In the genomic region with DNA sequence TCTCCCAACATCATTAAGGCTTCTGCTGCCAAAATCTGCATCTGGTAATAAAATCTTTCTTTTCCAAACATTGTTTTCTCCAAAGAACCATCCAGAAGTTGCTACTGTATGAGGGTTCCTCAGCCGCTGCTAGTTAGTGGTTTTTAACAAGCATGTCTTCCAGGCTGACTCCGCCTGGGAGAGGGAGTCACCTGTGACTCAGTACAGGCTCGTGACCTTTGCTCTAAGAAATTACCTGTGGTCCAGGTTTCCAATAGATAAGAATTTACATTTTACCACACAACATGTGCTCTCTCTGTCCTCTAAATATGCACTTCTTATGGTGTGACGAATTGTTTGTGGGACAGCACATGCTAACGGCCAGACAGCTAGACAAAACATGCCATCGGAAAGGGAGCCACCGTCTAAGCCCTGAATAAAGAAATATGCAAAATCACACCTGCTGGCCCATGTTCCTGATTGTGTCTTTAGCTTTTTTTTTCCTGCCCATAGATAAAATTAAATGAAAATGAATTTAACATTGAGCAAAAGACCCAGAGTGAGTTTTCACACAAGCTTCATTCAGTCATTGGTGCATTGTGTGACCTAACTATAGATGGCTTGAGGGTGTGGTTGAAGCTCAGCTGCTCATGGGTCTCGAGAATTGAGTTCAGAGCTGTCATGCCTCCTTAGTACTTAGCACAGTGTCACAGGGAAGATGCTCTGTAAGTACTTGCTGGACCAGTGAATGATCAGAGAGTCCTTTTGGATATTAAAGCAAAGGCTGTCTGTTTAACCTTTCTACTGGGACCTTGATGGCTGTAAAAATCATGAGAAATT, we compare ENCODE assay signal across 27 mouse cellular contexts. TPM values are rescaled to one million over a fixed set of nuclear protein-coding genes. Genes with fewer than 3 reads are reported as not detected.
A peak's percentile ranks its signal among the peaks of the same experiment; 100 is the strongest.
DNase-seq lines count a peak whose midpoint lies in the region; ATAC-seq and TF ChIP-seq lines count a peak whose summit lies in the region.
"Had no signal": no experiment of that assay in that cellular context is flagged by ENCODE, and none has a peak within 500 bp of the region (broad histone marks: within the 10 kb centered on the region; RNA-seq: fewer than 3 reads in every experiment).

No protein-coding gene starts in this region.

- no peaks in the 10 kb centered on the region for H3K9me3 ChIP-seq in intestine, embryonic 16.5 days (ENCODE audit: control insufficient read depth, low read length)
- no peaks in the 10 kb centered on the region for H3K9me3 ChIP-seq in stomach, postnatal 0 days (ENCODE audit: control insufficient read depth, low read length)
- H3K9me3 ChIP-seq: G1E; heart, embryonic 13.5 days; hindbrain, embryonic 15.5 days; limb, embryonic 12.5 days; liver, embryonic 15.5 days; stomach, embryonic 15.5 days had no signal

- H3K27ac ChIP-seq in intestine, embryonic 16.5 days (ENCODE audit: low read length), result no peak overlapping the region
- no peak overlapping the region for H3K27ac ChIP-seq in stomach, postnatal 0 days (replicated peaks)
- H3K27ac ChIP-seq: heart, adult 2 months; heart, embryonic 13.5 days; hindbrain, embryonic 15.5 days; limb, embryonic 12.5 days; liver, embryonic 15.5 days; stomach, embryonic 15.5 days had no signal

- H3K36me3 ChIP-seq in intestine, embryonic 16.5 days (ENCODE audit: control insufficient read depth, insufficient read depth, low read length), result no peaks in the 10 kb centered on the region
- no peaks in the 10 kb centered on the region for H3K36me3 ChIP-seq in stomach, postnatal 0 days (ENCODE audit: control insufficient read depth, insufficient read depth, low read length)
- H3K36me3 ChIP-seq: G1E; heart, embryonic 13.5 days; hindbrain, embryonic 15.5 days; limb, embryonic 12.5 days; liver, embryonic 15.5 days; stomach, embryonic 15.5 days had no signal

- peaks cover 8% of the 10 kb centered on the region for H3K4me1 ChIP-seq in intestine, embryonic 16.5 days (ENCODE audit: control insufficient read depth, insufficient read depth, low read length)
- H3K4me1 ChIP-seq in stomach, postnatal 0 days (replicated peaks; ENCODE audit: control insufficient read depth, insufficient read depth), result no peaks in the 10 kb centered on the region
- H3K4me1 ChIP-seq: liver, embryonic 15.5 days; stomach, embryonic 15.5 days had no signal

- TF ChIP-seq EP300 in stomach, postnatal 0 days (optimal IDR thresholded peaks at IDR 0.05), result no peak

- ATAC-seq in intestine, embryonic 16.5 days, result peak; percentile 79
- ATAC-seq in stomach, postnatal 0 days (ENCODE audit: low FRiP score, low TSS enrichment), result no peak
- ATAC-seq: inflammation-experienced regulatory T-cells, adult 6 months had no signal

- H3K9ac ChIP-seq in intestine, embryonic 16.5 days (ENCODE audit: low read depth, low read length), result no peak overlapping the region
- H3K9ac ChIP-seq in stomach, postnatal 0 days (ENCODE audit: low read length), result no peak overlapping the region
- H3K9ac ChIP-seq: heart, embryonic 13.5 days; hindbrain, embryonic 15.5 days; limb, embryonic 12.5 days; liver, embryonic 15.5 days; lung, embryonic 14.5 days; stomach, embryonic 15.5 days had no signal

- peak; percentile 60 for DNase-seq in heart, adult 11 months
- no peak for DNase-seq in heart, adult 9 months (ENCODE audit: low spot score in 2 of 2)
- peak; percentile 7 for DNase-seq in testis, postnatal 10 days (ENCODE audit: low spot score)
- no peak for DNase-seq in testis, postnatal 14 days (ENCODE audit: low spot score)
- no peak for DNase-seq in stomach, postnatal 0 days (ENCODE audit: low spot score)
- DNase-seq in urinary bladder, postnatal 25 days (ENCODE audit: low spot score), result no peak
- DNase-seq: adrenal gland, adult 8-10 months; cerebellum, adult 11 months; cerebellum, adult 9-10 months; cerebellum, postnatal 36 days; gastrocnemius, adult 2 months; gastrocnemius, postnatal 36 days; heart, adult 2 months; heart, postnatal 10 days; kidney, adult 9 months; kidney, postnatal 10 days; lung, embryonic 14.5 days; thymus, adult 2 months; thymus, postnatal 36 days had no signal

- WGBS in intestine, embryonic 16.5 days, result 58% methylated on average over 8 of the region's 8 CpGs
- WGBS in stomach, postnatal 0 days, result 57% methylated on average over 8 of the region's 8 CpGs

- no peak for TF ChIP-seq CTCF in stomach, postnatal 0 days (IDR thresholded peaks at IDR 0.05; ENCODE audit: low read depth)

- H3K4me3 ChIP-seq in intestine, embryonic 16.5 days (ENCODE audit: low read length), result no peak overlapping the region
- H3K4me3 ChIP-seq in stomach, postnatal 0 days (ENCODE audit: low read depth, low read length), result no peak overlapping the region
- H3K4me3 ChIP-seq: gastrocnemius, adult 2 months; heart, adult 2 months; heart, embryonic 13.5 days; hindbrain, embryonic 15.5 days; limb, embryonic 12.5 days; liver, embryonic 15.5 days; stomach, embryonic 15.5 days had no signal

- H3K27me3 ChIP-seq in intestine, embryonic 16.5 days (replicated peaks; ENCODE audit: control insufficient read depth, insufficient read depth, low read length), result no peaks in the 10 kb centered on the region
- no peaks in the 10 kb centered on the region for H3K27me3 ChIP-seq in stomach, postnatal 0 days (ENCODE audit: control insufficient read depth, insufficient read depth, low read length)
- H3K27me3 ChIP-seq: heart, embryonic 13.5 days; hindbrain, embryonic 15.5 days; limb, embryonic 12.5 days; liver, embryonic 15.5 days; stomach, embryonic 15.5 days had no signal

- no peak overlapping the region for H3K4me2 ChIP-seq in intestine, embryonic 16.5 days (ENCODE audit: low read depth, low read length)
- no peak overlapping the region for H3K4me2 ChIP-seq in stomach, postnatal 0 days (replicated peaks; ENCODE audit: low read depth)
- H3K4me2 ChIP-seq: heart, embryonic 13.5 days; hindbrain, embryonic 15.5 days; limb, embryonic 12.5 days; liver, embryonic 15.5 days; lung, embryonic 14.5 days; stomach, embryonic 15.5 days had no signal

RNA-seq across cellular contexts. Expression of gene Ltbp1, which starts 29.0 kb away (rescaled TPM):
- polyA plus RNA-seq in intestine, embryonic 16.5 days (2015; fragmentation: Nextera tagmentation; extraction: Ambion mirVana), result 12.2 and 13.6 TPM in 2 replicates
- polyA plus RNA-seq in stomach, postnatal 0 days (2015; fragmentation: Nextera tagmentation; extraction: Ambion mirVana), result 16.2 and 17.7 TPM in 2 replicates
- polyA plus RNA-seq: G1E; inflammation-experienced regulatory T-cells, adult 6 months had no signal

Comparison
In these comparisons a context has a peak if more than half of its experiments do, and no peak if none do; other contexts are left out.
1. DNase-seq: peak in heart, adult 11 months (single experiment) and testis, postnatal 10 days (single experiment); none in heart, adult 9 months (0 of 2), testis, postnatal 14 days (single experiment), stomach, postnatal 0 days (single experiment) and urinary bladder, postnatal 25 days (single experiment).